Mouse (Mus musculus) limb, embryonic 10.5 days (tissue): ENCODE measurements around the gene Ppp2ca. TPM values are rescaled to one million over a fixed set of nuclear protein-coding genes. Genes with fewer than 3 reads are reported as not detected.
"Not testable (repeated sequence)": the region's sequence is repeated elsewhere in the genome, so short reads cannot be mapped to it uniquely, and the experiment has no call there.

Experiments
- DNase-seq: peaks from one replicate; pipeline ENCODE4 v3.0.0-alpha.2; 2017; ENCODE audit warnings: low spot score
- H3K27ac ChIP-seq: fragments of 300-500 bp; sonication (generic); 2 replicates; pipeline ENCODE4 v1.5.1; 2016; ENCODE audit warnings: mild to moderate bottlenecking
- H3K27me3 ChIP-seq: fragments of 300-500 bp; sonication (generic); 2 replicates; pipeline ENCODE4 v1.6.1; 2016; ENCODE audit warnings: low read depth, mild to moderate bottlenecking; ENCODE audit not compliant: poor library complexity, severe bottlenecking
- H3K36me3 ChIP-seq: fragments of 300-500 bp; sonication (generic); 2 replicates; pipeline ENCODE4 v1.6.1; 2016; ENCODE audit warnings: mild to moderate bottlenecking, moderate library complexity
- H3K4me1 ChIP-seq: fragments of 300-500 bp; sonication (generic); 2 replicates; pipeline ENCODE4 v1.6.1; 2016
- H3K4me3 ChIP-seq: fragments of 300-500 bp; sonication (generic); 2 replicates; pipeline ENCODE4 v1.5.1; 2016; ENCODE audit warnings: mild to moderate bottlenecking, moderate library complexity
- H3K9me3 ChIP-seq: fragments of 300-500 bp; sonication (generic); replicated peaks from 2 replicates; pipeline ENCODE4 v1.6.1; 2016; ENCODE audit warnings: mild to moderate bottlenecking
- WGBS: fragments of 180-500 bp; shearing (Covaris S2); methylation state at CpG from one replicate; pipeline ENCODE4 v1.1.7; 2016; 5-methylcytosine and 5-hydroxymethylcytosine counted together
- polyA plus RNA-seq: library from polyadenylated mRNA; unstranded; fragments of >200 nt; fragmentation: Nextera tagmentation; extraction: Ambion mirVana; gene quantifications from 2 replicates; pipeline ENCODE4 v1.2.1, GENCODE M21; 2016

The Ppp2ca gene
- polyA plus RNA-seq, 1 experiment from 2014 or later, result 92.2 TPM

- no peak overlapping the region for H3K4me3 ChIP-seq
- no peaks in the 10 kb centered on the region for H3K4me1 ChIP-seq
- no peaks in the 10 kb centered on the region for H3K9me3 ChIP-seq
- peaks cover 58% of the 10 kb centered on the region for H3K36me3 ChIP-seq
- 57% methylated on average over 3 of the region's 3 CpGs for WGBS
- no peak overlapping the region for H3K27ac ChIP-seq
- DNase-seq, result no peak
- H3K27me3 ChIP-seq, result no peaks in the 10 kb centered on the region
Measured at GRCm38 (mm10) chr11:52127169-52127568, 28.7 kb downstream of the Ppp2ca start.

- H3K4me3 ChIP-seq, result no peak overlapping the region
- no peaks in the 10 kb centered on the region for H3K9me3 ChIP-seq
- no peaks in the 10 kb centered on the region for H3K27me3 ChIP-seq
- H3K36me3 ChIP-seq, result peaks cover 52% of the 10 kb centered on the region
- no peak overlapping the region for H3K27ac ChIP-seq
- WGBS, result 80% methylated on average over 5 of the region's 5 CpGs
- no peaks in the 10 kb centered on the region for H3K4me1 ChIP-seq
- no peak for DNase-seq
Measured at GRCm38 (mm10) chr11:52127760-52128159, 29.3 kb downstream of the Ppp2ca start.

GRCm38 (mm10) chr11:52128316-52129061 is 30.0 kb downstream of the Ppp2ca start:
- H3K4me3 ChIP-seq, result no peak overlapping the region
- no peaks in the 10 kb centered on the region for H3K27me3 ChIP-seq
- no peaks in the 10 kb centered on the region for H3K9me3 ChIP-seq
- peaks cover 45% of the 10 kb centered on the region for H3K36me3 ChIP-seq
- WGBS, result 76% methylated on average over 5 of the region's 5 CpGs
- no peak overlapping the region for H3K27ac ChIP-seq
- DNase-seq, result no peak
- H3K4me1 ChIP-seq, result no peaks in the 10 kb centered on the region

- Histone ChIP-seq H3K4me3 (no peak overlapping the region), H3K9me3 (no peaks in the 10 kb centered on the region), H3K4me1 (no peaks in the 10 kb centered on the region), H3K27ac (no peak overlapping the region), H3K27me3 (no peaks in the 10 kb centered on the region), H3K36me3 (peaks cover 38% of the 10 kb centered on the region)
- DNase-seq, result no peak
- WGBS, result 34% methylated on average over 3 of the region's 3 CpGs
Measured at GRCm38 (mm10) chr11:52129171-52129570, 30.7 kb downstream of the Ppp2ca start.

- DNase-seq, result no peak
- no peak overlapping the region for H3K27ac ChIP-seq
- H3K27me3 ChIP-seq, result no peaks in the 10 kb centered on the region
- H3K36me3 ChIP-seq, result peaks cover 31% of the 10 kb centered on the region
- no peaks in the 10 kb centered on the region for H3K4me1 ChIP-seq
- H3K4me3 ChIP-seq, result no peak overlapping the region
- H3K9me3 ChIP-seq, result no peaks in the 10 kb centered on the region
- WGBS, result 83% methylated on average over 10 of the region's 10 CpGs
Measured at GRCm38 (mm10) chr11:52129621-52130450, 31.4 kb downstream of the Ppp2ca start.

GRCm38 (mm10) chr11:52130451-52131068 is 32.1 kb downstream of the Ppp2ca start:
- H3K4me1 ChIP-seq, result no peaks in the 10 kb centered on the region
- no peaks in the 10 kb centered on the region for H3K27me3 ChIP-seq
- no peaks in the 10 kb centered on the region for H3K9me3 ChIP-seq
- no peak overlapping the region for H3K27ac ChIP-seq
- H3K36me3 ChIP-seq, result peaks cover 24% of the 10 kb centered on the region
- no peak for DNase-seq
- no peak overlapping the region for H3K4me3 ChIP-seq
- 83% methylated on average over 7 of the region's 7 CpGs for WGBS

- not testable (repeated sequence) for H3K27me3 ChIP-seq, DNase-seq, H3K4me3 ChIP-seq, H3K9me3 ChIP-seq, H3K27ac ChIP-seq, H3K4me1 ChIP-seq, H3K36me3 ChIP-seq
- WGBS, result 40% methylated on average over 4 of the region's 4 CpGs
Measured at GRCm38 (mm10) chr11:52143675-52144074, 45.2 kb downstream of the Ppp2ca start.

GRCm38 (mm10) chr11:52145428-52145827 is 46.9 kb downstream of the Ppp2ca start, which contains the start of gene Olfr1373:
Olfr1373 (minus strand) TSS chr11:52145528.
- not testable (repeated sequence) for H3K27ac ChIP-seq, H3K4me1 ChIP-seq, H3K4me3 ChIP-seq, H3K9me3 ChIP-seq, DNase-seq, H3K27me3 ChIP-seq, H3K36me3 ChIP-seq
- 80% methylated on average over 1 of the region's 1 CpGs for WGBS

GRCm38 (mm10) chr11:52163926-52164325 is 65.4 kb downstream of the Ppp2ca start:
- Histone ChIP-seq H3K4me1 (peaks cover 17% of the 10 kb centered on the region), H3K4me3 (no peak overlapping the region), H3K9me3 (no peaks in the 10 kb centered on the region), H3K27ac (no peak overlapping the region), H3K36me3 (no peaks in the 10 kb centered on the region), H3K27me3 (peaks cover 54% of the 10 kb centered on the region)
- DNase-seq, result no peak
- 40% methylated on average over 10 of the region's 10 CpGs for WGBS

- peak; percentile 54 for DNase-seq
- H3K27ac ChIP-seq, result no peak overlapping the region
- peaks cover 17% of the 10 kb centered on the region for H3K4me1 ChIP-seq
- H3K4me3 ChIP-seq, result no peak overlapping the region
- 2% methylated on average over 21 of the region's 21 CpGs for WGBS
- no peaks in the 10 kb centered on the region for H3K36me3 ChIP-seq
- peaks cover 80% of the 10 kb centered on the region for H3K27me3 ChIP-seq
- H3K9me3 ChIP-seq, result no peaks in the 10 kb centered on the region
Measured at GRCm38 (mm10) chr11:52167126-52167525, 68.6 kb downstream of the Ppp2ca start.

GRCm38 (mm10) chr11:52167901-52168302 is 69.4 kb downstream of the Ppp2ca start:
- not testable (repeated sequence) for H3K27ac ChIP-seq, H3K36me3 ChIP-seq, H3K9me3 ChIP-seq
- 1% methylated on average over 35 of the region's 42 CpGs for WGBS
- peaks cover 17% of the 10 kb centered on the region for H3K4me1 ChIP-seq
- H3K27me3 ChIP-seq, result peaks cover 80% of the 10 kb centered on the region
- peak; percentile 60 for DNase-seq
- H3K4me3 ChIP-seq, result peak overlapping the region; percentile 53

GRCm38 (mm10) chr11:52168461-52168860 is 70.0 kb downstream of the Ppp2ca start:
- Histone ChIP-seq H3K36me3 (no peaks in the 10 kb centered on the region), H3K27ac (no peak overlapping the region), H3K4me1 (peaks cover 17% of the 10 kb centered on the region), H3K27me3 (peaks cover 75% of the 10 kb centered on the region), H3K4me3 (peak overlapping the region; percentile 53), H3K9me3 (no peaks in the 10 kb centered on the region)
- DNase-seq, result peak; percentile 32
- WGBS, result 25% methylated on average over 12 of the region's 12 CpGs
